Mouse (Mus musculus) adrenal gland, postnatal 10 days (tissue): Measurements from ENCODE around the gene Slc45a1. TPM values are rescaled to one million over a fixed set of nuclear protein-coding genes. Genes with fewer than 3 reads are reported as not detected.
A peak's percentile ranks its signal among the peaks of the same experiment; 100 is the strongest.

Source experiments
- DNase-seq: peaks from one replicate; pipeline ENCODE4 v3.0.0; 2021; ENCODE audit warnings: mixed read lengths
- total RNA-seq, 2 experiments: library from RNA; stranded (reverse); gene quantifications; 2 replicates each; pipeline ENCODE4 v1.2.3; 2021

Gene Slc45a1
- total RNA-seq, 2 experiments from 2014 or later: 0.72 to 1.7 TPM

DNA sequence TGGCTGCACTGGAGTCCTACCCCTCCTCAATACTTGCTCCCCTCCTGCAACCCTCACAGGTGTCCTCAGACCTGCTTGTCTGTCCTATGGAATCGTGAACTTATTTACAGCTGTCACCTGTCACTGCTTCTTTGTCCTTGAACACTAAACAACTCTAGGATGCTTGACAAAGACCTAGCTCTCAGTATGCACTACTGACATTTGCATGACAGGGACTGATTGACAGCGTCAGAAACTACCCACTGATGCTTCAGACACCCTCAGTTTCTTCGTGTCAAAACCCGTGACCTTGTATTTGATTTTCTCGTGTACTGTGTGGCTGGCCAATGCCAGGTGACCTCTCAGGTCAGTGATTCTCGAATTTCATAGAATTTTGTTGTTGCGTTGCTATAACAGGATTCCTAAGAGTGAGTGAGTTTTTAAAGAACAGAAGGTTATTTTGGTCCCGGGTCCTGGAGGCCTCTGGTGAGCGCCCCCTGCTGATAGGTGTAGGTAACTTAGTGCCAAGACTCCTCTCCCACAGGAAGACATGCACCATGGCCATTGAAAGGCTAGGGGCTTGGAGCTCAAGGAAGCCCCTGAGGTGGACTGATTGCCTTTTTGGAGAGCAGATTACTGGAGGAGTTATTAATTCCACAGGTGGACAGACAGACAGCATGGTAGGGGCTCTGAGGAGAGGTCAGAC is 8.1 kb upstream of the Slc45a1 start:
- peak; percentile 34 for DNase-seq

DNA sequence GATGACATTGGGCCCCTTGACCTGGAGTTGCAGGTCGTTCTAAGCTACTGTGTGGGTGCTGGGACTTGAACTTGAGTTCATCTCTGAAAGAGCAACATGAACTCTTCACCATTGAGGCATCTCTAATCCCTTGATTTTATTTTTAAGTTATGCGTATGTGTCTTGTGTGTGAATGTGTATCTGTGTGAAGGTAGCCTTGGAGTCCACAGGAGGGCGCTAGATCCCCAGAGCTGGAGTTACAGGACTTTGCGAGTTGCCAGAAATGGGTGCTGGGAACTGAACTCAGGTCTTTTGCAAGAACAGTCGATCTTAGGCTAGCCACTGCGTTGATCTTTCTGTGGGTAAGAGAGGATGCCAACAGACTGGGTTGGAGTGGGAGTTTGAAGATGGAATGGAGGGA is 4.5 kb upstream of the Slc45a1 start:
- peak; percentile 25 for DNase-seq

DNA sequence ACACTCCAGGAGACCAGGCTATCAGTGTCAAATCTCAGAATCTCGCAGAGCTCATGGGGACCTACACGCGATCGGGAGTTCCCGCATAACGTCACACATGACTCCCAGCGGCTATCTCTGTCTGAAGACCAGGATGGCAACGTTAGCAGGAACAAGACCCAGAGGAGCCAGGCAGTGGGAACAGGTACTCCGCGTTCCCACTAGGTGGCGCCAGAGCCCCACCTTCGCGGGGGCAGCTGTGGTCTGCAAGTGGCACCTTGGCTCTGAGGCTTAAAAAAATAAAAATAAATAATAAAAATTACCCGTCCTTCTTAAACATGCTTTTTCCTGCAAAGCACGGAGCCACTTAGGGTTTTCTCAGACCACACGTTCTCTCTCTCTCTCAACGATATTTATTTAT is 4.0 kb upstream of the Slc45a1 start:
- peak; percentile 93 for DNase-seq

DNA sequence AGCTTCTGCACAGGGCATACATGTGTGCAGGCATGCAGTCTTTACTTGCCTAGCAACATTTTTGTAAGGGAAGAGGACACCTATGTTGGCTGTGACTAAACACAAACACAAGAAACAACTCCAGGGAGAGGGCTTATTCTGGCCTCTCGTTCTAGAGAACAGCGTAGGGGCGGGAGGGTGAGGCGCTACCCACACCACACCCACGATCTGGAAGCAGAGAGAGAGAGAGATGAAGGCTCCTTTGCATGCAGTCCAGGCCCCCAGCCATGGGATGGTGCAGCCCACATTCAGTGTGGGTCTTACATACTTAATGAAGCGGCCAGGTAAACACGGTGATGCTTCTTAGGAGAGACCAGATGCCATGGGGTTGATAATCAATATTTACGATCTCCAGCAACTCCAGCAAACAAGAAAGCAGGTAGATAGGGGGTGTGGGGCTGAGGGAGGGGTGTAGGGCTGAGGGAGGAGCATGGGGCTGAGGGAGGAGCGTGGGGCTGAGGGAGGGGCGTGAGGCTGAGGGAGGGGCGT is 1.2 kb upstream of the Slc45a1 start:
- no peak for DNase-seq

DNA sequence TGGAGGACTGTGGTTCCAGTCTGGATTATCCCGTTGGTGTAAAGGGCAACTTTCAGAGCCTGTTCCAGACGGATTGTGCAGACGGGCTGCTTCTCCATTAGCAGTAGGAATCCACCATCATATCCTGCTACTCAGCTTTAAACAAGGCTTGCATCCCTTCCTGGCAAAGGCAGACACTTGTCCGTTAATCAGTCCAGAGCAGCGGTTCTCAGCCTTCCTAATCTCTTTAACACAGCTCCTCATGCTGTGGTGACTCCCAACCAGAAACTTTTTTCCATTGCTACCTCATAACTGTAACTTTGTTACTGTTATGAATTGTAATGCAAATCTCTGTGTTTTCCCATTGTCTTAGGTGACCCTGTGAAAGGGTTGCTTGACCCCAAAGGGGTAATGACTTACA is 2.6 kb downstream of the Slc45a1 start:
- DNase-seq: no peak

DNA sequence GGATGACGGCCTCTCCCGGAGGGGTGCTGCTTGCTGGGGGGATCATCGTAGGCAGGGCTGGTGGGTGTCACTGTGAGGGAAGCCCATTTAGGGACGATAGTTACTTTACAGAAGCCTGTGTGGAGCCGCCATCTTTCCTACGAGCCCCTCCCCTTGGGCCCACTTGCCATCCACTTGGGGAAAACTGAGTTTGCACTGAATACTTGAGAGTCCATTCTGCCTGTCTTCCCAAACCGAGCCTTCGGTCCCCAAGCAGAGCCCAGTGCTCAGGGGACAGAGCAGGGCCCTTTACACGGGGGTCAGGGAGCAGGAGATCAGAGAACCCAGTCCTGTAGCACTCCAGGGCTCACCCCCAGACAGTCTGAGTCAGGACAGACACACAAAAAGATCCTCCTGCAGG is 7.7 kb downstream of the Slc45a1 start:
- DNase-seq: no peak

DNA sequence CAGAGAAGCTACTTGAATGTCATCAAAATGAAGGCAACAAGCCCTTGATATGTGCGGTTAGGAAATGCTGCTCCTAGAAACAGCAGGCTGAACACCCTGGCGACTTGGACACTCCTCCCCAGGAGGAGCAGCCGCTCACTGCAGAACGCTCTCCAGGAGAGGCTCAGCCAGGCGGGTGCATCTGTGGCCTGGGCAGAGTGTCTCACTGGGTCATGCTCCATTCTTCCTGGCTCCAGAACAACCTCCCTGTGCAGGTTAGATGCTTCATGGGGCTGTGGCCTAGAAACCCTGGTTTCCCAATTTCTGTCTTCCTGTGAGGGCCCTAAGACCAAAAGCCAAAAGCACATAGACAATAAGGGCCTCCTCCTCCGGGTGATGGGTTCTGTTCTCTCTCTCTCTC is 15.3 kb downstream of the Slc45a1 start:
- no peak for DNase-seq

DNA sequence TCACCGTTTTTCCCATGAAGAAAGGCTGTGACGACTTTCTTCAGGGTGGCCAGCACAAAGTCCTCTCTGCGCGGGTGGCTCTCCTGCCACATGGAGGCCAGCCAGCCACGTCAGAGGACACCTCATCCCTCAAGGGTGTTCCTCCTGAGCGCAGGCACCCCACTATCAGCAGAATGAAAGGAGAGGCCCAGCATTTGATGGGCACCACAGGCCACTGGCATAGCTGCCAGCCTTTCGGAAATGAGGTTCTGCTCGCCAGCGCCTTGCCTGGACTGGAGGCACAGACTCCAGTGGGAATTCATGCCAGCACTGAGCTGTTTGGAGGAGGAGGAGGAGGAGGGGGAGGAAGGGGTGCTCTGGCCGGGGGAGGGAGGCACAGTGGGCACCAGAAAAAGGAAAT is 16.4 kb downstream of the Slc45a1 start:
- no peak for DNase-seq

DNA sequence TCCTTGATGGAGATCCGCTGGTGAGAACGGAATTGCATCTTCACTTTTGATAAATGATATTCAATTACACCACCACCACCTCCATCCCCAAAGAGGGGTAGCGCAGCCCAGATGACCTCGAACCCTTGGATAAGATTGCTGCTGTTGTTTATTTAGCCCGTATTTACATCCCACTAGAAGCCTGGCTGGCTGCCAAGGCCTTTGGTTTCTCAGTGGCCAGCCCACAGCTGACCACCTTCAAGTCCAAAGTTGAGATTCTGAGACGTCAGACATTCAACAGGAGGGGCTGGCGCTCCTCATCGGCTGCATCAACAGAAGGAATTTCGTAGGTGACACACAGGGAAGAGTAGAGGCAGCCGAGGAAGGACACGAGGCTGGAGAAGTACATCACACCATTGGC is 22.7 kb downstream of the Slc45a1 start:
- no peak for DNase-seq

DNA sequence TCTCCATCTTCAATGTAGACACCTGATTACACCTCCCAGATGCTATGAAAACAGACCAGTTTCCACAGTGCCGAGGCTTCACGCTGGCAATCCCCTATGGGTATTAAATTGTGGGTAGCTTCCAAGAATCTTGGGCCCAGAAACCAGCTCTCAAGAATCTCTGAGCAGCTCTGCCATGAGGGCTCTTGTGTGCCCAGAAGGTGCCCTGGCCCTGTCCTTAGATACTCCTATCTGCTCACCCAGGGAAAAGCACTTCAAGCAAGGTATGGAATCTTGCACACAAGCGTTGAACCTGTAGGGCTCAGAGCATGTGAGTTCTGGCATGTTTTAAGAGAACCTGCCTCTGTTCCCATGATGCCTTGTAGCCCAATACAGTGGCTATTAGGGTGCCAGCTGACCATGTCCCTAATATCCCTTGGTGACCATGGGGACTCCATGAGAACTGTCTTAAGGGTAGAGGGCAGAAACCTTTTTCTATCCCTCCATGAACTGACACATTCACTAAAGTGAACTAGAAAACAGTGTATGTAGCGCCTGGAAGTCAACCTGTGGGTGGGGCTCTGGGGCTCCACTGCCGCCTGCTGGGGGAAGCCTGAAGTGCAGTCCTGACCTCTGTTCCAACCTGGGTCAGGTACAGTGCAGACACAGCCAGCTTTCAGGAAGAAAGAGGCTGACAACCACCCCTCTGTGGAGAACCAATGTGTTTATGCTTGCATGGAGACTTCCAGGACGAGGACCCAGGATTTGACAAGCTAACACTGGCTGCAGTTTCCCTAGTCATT is 25.8 kb downstream of the Slc45a1 start:
- DNase-seq: peak; percentile 87

DNA sequence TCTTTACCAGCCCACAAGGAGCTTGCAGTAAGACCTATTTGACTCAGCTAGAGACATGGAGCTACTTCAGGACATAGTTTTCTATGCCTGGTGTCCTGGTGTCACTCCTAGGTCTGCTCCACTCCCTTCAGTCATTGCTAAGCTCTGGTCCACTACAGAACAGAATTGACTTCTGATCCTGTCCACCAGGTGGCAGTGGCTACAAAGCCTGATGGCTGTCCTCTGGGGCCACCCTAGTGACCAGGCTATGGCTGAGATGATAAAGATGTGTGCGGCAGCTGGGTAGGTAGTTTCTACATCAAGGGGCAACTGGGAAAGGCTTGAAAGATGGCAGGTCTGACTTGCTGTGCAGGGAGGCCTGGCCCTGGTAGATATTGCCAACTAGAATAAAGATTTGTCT is 26.5 kb downstream of the Slc45a1 start:
- peak; percentile 84 for DNase-seq

DNA sequence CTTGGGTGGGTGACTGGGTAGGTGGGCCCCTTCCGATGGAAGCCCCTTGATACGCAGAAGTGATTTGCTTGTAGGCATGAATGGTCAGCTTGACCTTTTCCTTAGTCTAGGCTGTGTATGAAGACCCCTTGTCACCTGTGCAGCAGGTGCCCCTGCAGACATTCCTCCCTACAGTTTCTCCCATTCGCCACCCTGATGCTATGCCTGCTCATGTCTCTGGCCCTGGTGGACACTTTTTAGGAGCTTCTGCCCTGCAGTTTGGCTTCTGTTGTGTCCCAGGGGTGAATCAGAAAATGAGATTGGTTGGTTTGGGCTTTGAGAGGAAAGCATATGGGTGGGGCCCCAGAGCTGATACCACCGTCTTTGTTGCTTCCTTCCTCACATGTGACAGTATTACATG is 27.0 kb downstream of the Slc45a1 start:
- no peak for DNase-seq

DNA sequence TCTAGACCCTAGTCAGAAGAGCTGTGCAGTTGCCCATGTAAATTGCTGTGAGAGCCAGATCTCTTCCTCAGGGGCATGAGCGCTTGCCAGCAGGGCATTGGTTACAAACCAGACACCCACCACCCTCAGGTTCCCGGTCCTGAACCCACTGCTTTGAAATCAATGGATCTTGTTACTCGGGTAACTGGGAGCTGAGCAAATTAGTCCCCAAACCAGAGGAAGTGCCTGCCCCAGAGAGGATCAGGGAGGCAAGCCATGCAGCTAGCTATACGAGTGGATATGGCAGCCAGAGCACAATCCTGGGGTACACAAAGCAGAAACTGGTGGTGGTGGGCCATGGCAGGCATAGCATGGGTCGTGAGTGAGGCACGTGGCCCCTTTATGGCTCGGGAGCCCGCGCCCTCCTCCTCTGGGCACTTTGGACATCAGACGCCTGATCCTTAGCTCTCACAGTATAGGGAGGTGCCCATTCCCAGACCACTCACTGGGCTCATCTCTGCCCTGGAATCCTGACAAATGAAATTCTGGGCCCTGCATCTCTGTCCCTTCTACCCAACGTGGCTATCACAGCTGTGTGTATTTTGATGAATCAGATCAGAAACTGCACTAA is 27.7 kb downstream of the Slc45a1 start:
- no peak for DNase-seq

DNA sequence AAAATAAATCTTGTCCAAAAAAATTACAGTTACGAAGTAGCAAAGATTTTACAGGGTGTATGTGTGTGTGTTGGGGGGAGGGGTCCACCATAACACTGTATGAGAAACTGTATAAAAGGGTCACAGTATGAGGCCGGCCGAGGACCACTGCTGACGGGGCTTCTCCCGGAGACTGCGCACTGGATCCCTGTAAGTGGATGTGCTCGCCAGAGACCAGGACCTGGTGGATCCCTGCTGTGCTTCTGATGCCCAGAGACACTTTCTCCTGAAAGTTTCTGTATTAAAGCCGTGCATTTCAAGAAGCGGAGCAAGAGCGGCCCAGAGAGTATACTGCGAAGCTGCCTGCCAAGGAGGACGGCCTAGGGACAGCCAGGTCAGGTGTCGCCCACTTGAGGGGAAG is 29.3 kb downstream of the Slc45a1 start:
- DNase-seq: peak; percentile 7

DNA sequence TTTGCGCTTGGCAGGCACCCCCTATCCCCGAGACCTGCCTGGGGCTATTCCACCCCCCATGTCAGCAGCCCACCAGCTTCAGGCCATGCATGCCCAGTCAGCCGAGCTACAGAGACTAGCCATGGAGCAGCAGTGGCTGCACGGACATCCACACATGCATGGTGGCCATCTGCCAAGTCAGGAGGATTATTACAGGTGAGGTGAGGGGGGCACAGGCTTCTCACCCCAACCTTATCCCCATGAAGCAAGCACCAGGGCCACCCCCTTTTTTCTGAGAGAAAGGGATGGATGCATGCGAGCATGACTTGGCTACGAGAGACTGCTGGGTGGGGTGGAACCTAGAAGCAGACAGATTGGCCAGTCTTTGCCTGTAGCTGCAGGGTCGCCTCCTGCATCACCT is 33.0 kb downstream of the Slc45a1 start:
- DNase-seq: no peak

DNA sequence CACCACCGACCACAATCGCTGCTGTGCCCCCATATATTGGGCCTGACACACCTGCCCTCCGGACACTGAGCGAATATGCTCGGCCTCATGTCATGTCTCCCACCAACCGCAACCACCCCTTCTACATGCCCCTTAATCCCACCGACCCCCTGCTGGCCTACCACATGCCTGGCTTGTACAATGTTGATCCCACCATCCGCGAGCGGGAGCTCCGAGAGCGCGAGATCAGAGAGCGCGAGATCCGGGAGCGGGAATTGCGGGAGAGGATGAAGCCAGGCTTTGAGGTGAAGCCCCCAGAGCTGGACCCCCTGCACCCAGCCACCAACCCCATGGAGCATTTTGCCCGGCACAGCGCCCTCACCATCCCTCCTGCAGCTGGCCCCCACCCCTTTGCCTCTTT is 35.1 kb downstream of the Slc45a1 start:
- DNase-seq: no peak

DNA sequence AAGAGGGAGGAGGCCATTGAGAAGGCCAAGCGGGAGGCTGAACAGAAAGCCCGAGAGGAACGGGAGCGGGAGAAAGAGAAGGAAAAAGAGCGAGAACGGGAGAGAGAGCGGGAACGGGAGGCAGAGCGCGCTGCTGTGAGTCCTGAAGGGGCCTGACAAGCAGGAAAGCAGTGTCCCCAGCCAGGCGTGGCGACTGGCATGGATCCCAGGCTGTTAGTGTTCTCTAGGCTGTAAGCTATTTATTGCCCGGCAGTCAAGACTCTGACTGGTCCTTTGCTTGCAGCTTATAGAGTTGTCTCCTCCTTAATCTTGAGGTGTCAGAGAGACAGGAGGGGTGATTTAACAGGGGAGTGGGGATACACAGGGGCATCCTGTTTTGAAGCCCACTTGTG is 35.9 kb downstream of the Slc45a1 start:
- DNase-seq: peak; percentile 68

DNA sequence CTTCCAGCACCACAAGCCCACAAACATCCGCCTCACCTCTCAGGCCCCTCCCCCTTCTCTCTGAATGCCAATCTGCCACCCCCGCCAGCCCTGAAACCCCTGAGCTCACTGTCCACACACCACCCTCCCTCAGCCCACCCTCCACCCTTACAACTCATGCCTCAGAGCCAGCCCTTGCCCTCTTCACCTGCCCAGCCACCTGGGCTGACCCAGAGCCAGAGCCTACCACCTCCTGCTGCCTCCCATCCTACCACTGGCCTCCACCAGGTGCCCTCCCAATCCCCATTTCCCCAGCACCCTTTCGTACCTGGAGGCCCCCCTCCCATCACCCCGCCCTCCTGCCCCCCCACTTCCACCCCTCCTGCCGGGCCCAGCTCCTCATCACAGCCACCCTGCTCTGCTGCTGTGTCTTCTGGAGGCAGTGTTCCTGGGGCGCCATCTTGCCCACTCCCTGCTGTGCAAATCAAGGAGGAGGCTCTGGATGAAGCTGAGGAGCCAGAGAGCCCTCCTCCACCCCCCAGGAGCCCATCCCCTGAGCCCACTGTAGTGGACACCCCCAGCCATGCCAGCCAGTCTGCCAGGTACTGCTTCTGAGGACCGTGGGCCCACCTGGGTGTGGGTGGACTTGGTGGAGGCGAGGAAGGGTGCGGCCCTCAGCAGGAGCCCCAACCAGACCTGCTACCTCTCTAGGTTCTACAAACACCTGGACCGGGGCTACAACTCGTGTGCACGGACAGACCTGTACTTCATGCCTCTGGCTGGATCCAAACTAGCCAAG is 36.5 kb downstream of the Slc45a1 start:
- DNase-seq: no peak

DNA sequence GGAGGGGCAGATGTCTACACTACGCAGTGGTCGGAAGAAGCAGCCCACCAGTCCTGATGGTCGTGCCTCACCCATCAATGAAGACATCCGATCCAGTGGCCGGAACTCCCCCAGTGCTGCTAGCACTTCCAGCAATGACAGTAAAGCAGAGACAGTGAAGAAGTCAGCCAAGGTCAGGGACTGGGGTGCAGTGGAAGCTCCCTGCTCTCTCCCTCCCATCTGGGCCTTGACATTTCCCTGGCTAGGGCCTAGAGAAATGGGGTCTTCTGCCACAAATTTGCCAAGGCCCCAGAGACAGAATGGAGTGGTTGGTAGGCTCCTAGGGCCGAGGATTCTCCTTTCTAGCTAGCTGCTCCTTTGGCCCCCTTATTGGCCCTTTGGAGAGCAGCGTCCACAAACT is 38.3 kb downstream of the Slc45a1 start:
- no peak for DNase-seq

DNA sequence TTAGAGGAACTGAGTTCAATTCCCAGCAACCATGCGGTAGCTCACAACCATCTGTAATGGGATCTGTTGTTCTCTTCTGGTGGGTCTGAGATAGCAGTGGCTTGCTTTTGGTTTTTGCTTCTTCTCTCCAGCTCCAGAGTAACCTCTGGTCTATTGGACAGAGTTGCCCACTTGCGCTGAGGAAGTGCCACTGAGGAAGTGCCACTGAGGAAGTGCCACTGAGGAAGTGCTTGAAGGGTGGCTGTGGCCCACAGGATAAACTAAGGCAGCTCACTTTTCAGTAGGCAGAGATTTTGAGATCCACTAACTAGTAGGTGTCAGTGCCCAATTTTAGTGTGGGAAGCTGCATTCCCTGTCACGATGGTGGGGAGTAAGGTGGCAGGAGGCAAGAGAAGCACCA is 43.3 kb downstream of the Slc45a1 start:
- DNase-seq: no peak

DNA sequence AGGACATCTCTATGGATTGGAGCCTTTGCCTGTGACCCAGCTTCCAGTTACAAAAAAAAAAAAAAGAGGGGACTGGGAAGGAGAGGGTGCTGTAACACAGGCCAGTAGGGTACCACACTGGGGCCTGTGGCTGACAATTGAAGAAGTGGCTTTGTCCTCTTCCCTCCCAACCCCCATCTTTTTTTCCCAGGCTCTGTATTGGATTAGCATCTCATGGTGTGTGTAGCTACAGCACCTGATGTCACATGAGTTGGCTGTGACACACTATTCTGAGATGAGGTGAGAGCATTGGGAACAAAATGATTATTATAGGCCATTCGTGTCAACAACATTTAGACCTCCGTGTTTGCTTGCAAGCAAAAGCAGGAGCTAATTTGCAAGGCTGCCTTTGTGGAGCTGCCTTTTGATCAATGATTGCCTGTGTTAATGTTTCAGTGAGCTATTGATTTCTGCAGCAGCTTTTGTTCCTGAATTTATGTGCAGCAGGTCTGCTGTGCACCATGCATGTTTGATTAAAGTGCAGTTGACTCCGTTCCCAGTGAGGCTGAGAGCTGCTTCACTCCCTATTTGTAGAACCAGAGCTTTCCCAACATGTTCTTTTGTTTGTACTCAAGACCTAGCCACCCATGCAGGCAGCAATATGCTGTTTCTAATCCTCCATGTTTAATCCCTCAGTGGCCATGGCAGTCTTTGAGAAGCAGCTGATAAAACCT is 45.4 kb downstream of the Slc45a1 start:
- no peak for DNase-seq

DNA sequence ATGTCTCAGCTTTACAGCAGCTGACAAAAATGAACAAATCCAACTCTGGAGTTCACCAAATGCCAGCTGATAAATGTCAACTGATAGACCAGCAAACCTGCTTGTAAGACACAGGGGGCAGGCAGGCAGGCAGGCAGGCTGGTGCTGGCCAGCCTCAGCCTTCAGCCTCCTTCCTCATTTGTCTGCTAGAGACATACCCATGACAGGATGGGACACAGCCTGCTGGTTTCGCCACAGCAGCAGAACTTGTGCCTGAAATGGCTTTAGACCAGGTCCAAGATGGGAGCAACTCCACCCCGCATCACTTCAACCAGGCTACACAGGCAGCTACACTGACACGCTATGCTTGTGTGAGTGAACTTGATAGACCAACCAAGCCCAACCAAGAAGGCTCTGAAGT is 46.2 kb downstream of the Slc45a1 start:
- no peak for DNase-seq
